Mouse (Mus musculus): ENCODE data around the gene 5430419D17Rik.

DNA sequence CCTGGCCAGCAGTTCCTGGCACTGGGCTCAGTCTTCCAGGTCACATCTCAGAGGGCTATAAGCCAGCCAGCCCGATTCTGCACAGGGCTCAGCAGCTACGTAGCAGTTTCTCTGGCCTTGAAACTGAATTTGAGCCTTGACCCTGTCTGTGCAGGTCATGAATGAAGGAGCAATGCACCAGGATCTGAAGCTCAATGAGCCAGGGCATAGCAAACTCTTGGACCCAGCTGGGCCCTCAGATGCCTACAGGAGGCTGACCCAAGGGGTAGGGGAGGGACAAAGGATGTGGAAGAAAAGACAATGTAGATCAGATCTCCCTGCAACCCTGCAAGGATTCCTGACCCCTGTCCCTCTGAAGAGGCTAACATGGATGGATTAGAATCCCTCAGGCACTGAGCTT lies 148.0 kb downstream of the 5430419D17Rik start, which contains the start of gene Cuzd1:
- TF ChIP-seq POLR2A (IDR thresholded peaks at IDR 0.05; ENCODE audit: insufficient read length, low read depth) (no peak), SRF (IDR thresholded peaks at IDR 0.05; ENCODE audit: control insufficient read depth, insufficient read length, low read depth) (no peak), CEBPB (IDR thresholded peaks at IDR 0.05; ENCODE audit: insufficient read depth, poor library complexity, severe bottlenecking) (no peak), TCF12 (IDR thresholded peaks at IDR 0.05; ENCODE audit: insufficient read depth, poor library complexity, severe bottlenecking) (no peak), USF1 (IDR thresholded peaks at IDR 0.05; ENCODE audit: low read depth) (no peak), E2F4 (IDR thresholded peaks at IDR 0.05; ENCODE audit: insufficient read depth) (no peak), POLR2AphosphoS2 (IDR thresholded peaks at IDR 0.05; ENCODE audit: insufficient read length, low read depth) (no peak), MAX (IDR thresholded peaks at IDR 0.05; ENCODE audit: low read depth) (no peak)
